Mouse (Mus musculus) midbrain, embryonic 14.5 days (tissue): ENCODE data around the gene Arap2. TPM values are rescaled to one million over a fixed set of nuclear protein-coding genes. Genes with fewer than 3 reads are reported as not detected.
"Not testable (repeated sequence)": the region's sequence is repeated elsewhere in the genome, so short reads cannot be mapped to it uniquely, and the experiment has no call there.

Experiments used
- ATAC-seq: fragments of 200-750 bp; cut with Nextera tagmentation; 2 replicates; pipeline ENCODE4 v1.8.0; 2017; ENCODE audit warnings: moderate number of reproducible peaks, moderate library complexity; ENCODE audit not compliant: low FRiP score, low TSS enrichment
- DNase-seq: peaks from one replicate; pipeline ENCODE4 v3.0.0-alpha.2; 2015
- H3K27ac ChIP-seq: fragments of 300-500 bp; sonication (generic); replicated peaks from 2 replicates; pipeline ENCODE4 v1.5.1; 2014; ENCODE audit warnings: mild to moderate bottlenecking, low read depth, low read length, moderate library complexity
- H3K27me3 ChIP-seq: fragments of 300-500 bp; sonication (generic); 2 replicates; pipeline ENCODE4 v1.6.1; 2014; ENCODE audit warnings: low read length, control low read depth, mixed read lengths; ENCODE audit not compliant: control insufficient read depth, insufficient read depth
- H3K36me3 ChIP-seq: fragments of 300-500 bp; sonication (generic); 2 replicates; pipeline ENCODE4 v1.6.1; 2014; ENCODE audit warnings: low read length, control low read depth; ENCODE audit not compliant: control insufficient read depth, insufficient read depth
- H3K4me1 ChIP-seq: fragments of 300-500 bp; sonication (generic); 2 replicates; pipeline ENCODE4 v1.6.1; 2014; ENCODE audit warnings: mild to moderate bottlenecking, antibody characterized with exemption, low read length, control low read depth; ENCODE audit not compliant: control insufficient read depth, insufficient read depth
- H3K4me2 ChIP-seq: fragments of 300-500 bp; sonication (generic); 2 replicates; pipeline ENCODE4 v1.6.1; 2014; ENCODE audit warnings: mild to moderate bottlenecking, low read length, moderate library complexity
- H3K4me3 ChIP-seq: fragments of 300-500 bp; sonication (generic); replicated peaks from 2 replicates; pipeline ENCODE4 v1.5.1; 2014; ENCODE audit warnings: low read depth, low read length
- H3K9ac ChIP-seq: fragments of 300-500 bp; sonication (generic); replicated peaks from 2 replicates; pipeline ENCODE4 v1.6.1; 2014; ENCODE audit warnings: mild to moderate bottlenecking, low read length, moderate library complexity
- H3K9me3 ChIP-seq: fragments of 300-500 bp; sonication (generic); 2 replicates; pipeline ENCODE4 v1.6.1; 2016; ENCODE audit warnings: low read length, control low read depth, mixed read lengths; ENCODE audit not compliant: control insufficient read depth
- WGBS: fragments of 180-500 bp; shearing (Covaris S2); extraction: QIAGEN DNeasy Blood & Tissue Kit; methylation state at CpG from one replicate; pipeline ENCODE4 v1.1.7; 2014; 5-methylcytosine and 5-hydroxymethylcytosine counted together
- polyA plus RNA-seq: library from polyadenylated mRNA; unstranded; fragments of >200 nt; fragmentation: Nextera tagmentation; extraction: Ambion mirVana; gene quantifications from 2 replicates; pipeline ENCODE4 v1.2.1, GENCODE M21; 2014

Arap2 gene
- polyA plus RNA-seq, 1 experiment from 2014 or later = 4.2 TPM

DNA sequence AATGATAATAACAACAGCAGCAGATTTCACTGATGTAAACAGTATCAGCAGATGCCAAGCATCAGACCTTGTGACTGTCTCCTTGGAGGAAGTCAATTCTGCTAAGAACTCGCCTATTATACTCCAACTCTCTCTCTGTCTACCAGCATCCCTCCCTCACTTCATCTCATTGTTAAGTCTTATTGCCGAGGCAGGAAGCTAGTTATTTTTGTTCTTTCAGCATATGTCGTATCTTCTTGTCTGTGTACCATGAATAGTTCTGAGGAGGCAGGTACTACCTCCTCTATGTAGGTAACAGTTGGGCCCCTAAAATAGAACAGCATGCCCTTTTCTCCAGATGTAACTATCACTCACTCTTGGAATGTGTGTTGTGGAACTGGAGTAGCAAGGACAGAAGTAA is 13.0 kb downstream of the Arap2 start:
- no peak overlapping the region for H3K4me2 ChIP-seq
- no peaks in the 10 kb centered on the region for H3K27me3 ChIP-seq
- no peak overlapping the region for H3K4me3 ChIP-seq
- H3K4me1 ChIP-seq = no peaks in the 10 kb centered on the region
- H3K9ac ChIP-seq = no peak overlapping the region
- H3K36me3 ChIP-seq = no peaks in the 10 kb centered on the region
- DNase-seq = no peak
- H3K27ac ChIP-seq = no peak overlapping the region
- 84% methylated on average over 3 of the region's 3 CpGs for WGBS
- ATAC-seq = no peak
- H3K9me3 ChIP-seq = no peaks in the 10 kb centered on the region

DNA sequence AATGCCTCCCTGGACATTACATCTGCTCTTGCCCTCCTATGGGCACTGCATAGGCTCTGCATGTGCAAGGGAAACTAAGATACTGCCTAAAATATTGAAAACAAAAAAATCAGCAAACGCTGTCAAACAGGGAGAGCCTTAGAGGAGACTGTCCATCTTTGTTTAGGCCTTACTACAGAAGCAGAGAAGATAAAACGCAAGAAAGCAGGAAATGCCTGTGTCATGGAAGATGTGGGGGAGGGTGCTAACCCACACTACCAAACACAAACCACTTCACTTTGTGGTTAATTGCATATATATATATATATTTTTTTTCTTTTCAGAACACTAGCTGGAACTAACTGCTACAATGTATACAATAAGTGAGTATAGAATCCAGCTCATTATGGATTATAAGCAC is 14.3 kb downstream of the Arap2 start:
- H3K4me2 ChIP-seq = no peak overlapping the region
- H3K4me1 ChIP-seq = no peaks in the 10 kb centered on the region
- H3K9me3 ChIP-seq = no peaks in the 10 kb centered on the region
- no peak overlapping the region for H3K4me3 ChIP-seq
- no peak overlapping the region for H3K9ac ChIP-seq
- ATAC-seq (no peak), DNase-seq (no peak)
- no peak overlapping the region for H3K27ac ChIP-seq
- H3K27me3 ChIP-seq = no peaks in the 10 kb centered on the region
- WGBS = 37% methylated on average over 2 of the region's 2 CpGs
- no peaks in the 10 kb centered on the region for H3K36me3 ChIP-seq

DNA sequence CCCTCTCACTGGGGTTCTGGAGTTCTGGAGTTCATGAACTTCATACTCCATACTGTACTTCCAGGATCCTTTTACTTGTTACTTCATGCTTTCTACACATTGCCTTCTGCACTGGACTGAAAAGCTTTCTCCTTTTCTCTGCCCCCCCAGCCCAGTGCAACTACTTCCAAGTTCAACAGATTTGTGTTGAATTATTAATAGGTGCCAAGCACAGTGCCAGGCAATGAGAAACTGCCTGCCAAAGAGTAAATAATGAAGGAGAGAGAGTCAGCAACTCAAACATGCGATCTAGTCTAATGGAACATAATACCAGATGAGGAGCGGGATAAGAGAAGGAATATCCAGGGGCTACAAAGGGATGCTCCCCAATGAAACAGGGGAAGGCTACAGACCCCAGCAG is 17.8 kb downstream of the Arap2 start:
- ATAC-seq = no peak
- no peak overlapping the region for H3K27ac ChIP-seq
- no peaks in the 10 kb centered on the region for H3K27me3 ChIP-seq

DNA sequence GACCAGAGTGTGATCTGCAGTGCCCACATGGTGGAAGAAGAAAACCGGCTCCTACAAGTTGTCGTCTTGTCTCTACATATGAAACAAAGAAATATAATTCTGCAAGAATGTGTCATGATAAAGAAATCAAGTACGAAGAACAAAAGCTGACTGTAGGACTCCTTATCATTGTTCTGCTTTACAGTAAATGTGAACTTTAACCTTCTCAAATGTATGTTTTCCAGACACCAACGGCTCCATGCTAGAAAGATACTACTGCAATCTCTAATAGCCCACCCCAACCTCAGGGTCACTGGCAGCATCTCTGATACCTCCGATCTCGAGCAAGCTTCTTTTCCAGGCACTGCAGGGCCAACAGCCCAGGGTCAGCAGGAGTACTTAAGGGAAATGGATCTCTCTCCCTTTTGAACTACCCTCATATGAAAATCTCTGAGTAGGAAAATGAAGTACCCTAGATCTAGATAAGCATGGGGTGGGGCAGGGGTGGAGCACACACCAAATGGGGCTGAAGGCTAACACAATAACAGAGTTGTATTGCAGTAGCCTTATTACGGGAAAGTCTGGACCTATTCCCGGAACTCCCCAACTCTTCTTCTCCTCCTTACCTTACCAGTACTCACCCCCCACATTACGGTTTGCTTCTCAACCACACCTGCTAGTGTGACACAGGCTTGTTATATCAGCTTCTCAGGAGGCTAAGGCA is 22.6 kb downstream of the Arap2 start:
- Histone ChIP-seq H3K9ac (no peak overlapping the region), H3K27me3 (no peaks in the 10 kb centered on the region), H3K36me3 (no peaks in the 10 kb centered on the region), H3K9me3 (no peaks in the 10 kb centered on the region), H3K4me1 (no peaks in the 10 kb centered on the region), H3K4me2 (no peak overlapping the region), H3K4me3 (no peak overlapping the region), H3K27ac (no peak overlapping the region)
- ATAC-seq = no peak
- DNase-seq = no peak
- 93% methylated on average over 9 of the region's 9 CpGs for WGBS

More for the DNA sequence above, 17.8 kb downstream of the Arap2 start:
- 92% methylated on average over 2 of the region's 2 CpGs for WGBS
- no peak for DNase-seq
- Histone ChIP-seq H3K36me3 (no peaks in the 10 kb centered on the region), H3K4me3 (no peak overlapping the region), H3K4me2 (no peak overlapping the region), H3K9me3 (no peaks in the 10 kb centered on the region), H3K9ac (no peak overlapping the region), H3K4me1 (no peaks in the 10 kb centered on the region)

DNA sequence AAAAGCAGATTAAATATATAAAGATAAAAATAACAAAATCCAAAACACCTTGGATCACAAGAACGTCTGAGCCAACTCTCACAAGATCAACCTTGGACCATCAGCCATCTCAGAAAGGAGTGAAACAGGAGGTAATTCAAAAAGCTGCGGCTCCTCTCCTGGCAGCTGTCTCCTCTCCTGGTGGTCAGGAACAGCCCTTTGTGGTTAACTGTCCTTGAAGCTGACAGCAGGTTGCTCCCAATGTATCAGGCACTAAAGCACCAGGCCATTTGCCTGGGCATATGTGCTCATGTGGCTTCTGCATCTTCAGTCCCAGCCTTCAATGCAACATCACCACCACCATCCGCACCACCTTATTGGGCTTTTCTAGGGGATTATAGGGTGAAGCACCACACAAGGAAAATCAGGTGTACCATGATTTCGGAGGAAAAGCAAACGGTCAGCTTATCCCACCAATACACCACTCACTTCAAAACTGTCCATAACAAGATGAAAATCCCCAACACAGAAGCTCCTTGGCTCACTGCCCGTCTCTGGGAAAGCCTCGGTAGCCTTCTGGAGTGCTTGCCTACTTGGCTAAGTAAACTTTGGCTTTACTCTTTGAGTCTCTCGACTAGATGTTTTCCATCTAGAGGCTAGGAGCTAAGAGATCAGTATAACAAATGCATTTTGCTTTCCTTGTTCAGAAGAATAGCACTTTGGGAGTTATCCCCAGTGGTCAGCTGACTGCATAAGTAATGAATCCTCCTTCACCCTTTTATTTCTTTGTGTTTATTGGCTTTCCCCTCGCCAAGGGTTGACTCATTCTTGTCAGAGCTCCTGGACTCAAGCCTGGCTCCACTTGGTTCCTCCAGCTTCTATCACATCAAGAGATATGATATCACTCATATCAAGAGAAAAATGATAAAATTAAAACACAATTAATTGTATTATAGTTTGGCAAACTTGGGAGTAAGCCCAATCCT is 26.2 kb downstream of the Arap2 start:
- Histone ChIP-seq H3K4me1 (no peaks in the 10 kb centered on the region), H3K4me3 (no peak overlapping the region), H3K27ac (no peak overlapping the region), H3K27me3 (no peaks in the 10 kb centered on the region), H3K9me3 (no peaks in the 10 kb centered on the region), H3K36me3 (no peaks in the 10 kb centered on the region), H3K9ac (no peak overlapping the region), H3K4me2 (no peak overlapping the region)
- DNase-seq (no peak), ATAC-seq (no peak)
- WGBS = 80% methylated on average over 9 of the region's 9 CpGs

DNA sequence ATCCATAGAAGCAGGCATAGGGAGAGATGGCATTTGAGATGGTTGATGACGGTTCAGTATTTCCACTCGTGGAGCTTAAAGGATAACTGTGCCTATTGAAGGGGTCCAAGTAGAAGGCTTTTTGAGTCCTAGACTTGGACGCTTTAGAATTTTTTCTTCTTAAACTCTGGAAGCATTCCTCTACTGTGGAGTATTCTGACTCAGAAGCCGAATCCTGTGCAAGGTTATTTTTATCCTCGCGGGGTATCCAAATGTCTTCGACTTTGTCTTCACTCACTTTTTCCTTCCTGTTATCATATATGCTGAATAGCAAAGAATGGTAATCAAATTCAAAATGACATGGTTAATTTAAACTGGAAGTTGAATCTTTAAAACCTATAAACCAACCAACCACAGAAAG is 35.4 kb downstream of the Arap2 start:
- not testable (repeated sequence) for DNase-seq, H3K9ac ChIP-seq, H3K9me3 ChIP-seq, ATAC-seq, H3K36me3 ChIP-seq, H3K4me2 ChIP-seq, H3K4me1 ChIP-seq, H3K27ac ChIP-seq, H3K4me3 ChIP-seq, H3K27me3 ChIP-seq
- WGBS = 94% methylated on average over 7 of the region's 7 CpGs

DNA sequence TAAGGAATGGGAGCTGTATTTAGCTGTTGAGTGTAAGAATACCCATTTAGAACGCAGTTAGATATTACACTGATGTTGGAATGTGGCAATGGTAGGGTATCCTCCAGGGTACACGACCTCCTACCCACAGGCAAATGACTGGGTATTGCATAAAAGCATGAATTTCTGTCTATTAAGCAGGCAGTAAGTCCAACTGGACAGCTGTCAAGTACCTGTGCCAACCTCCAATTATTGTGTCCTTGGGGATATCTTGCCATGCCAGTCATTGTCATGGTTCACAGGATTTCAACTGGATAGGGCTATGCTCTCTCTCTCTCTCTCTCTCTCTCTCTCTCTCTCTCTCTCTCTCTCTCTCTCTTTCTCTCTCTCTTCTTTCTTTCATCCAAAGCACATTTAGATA is 40.4 kb downstream of the Arap2 start:
- H3K4me2 ChIP-seq = no peak overlapping the region
- DNase-seq (no peak), ATAC-seq (no peak)
- no peaks in the 10 kb centered on the region for H3K27me3 ChIP-seq
- 78% methylated on average over 2 of the region's 2 CpGs for WGBS
- no peak overlapping the region for H3K9ac ChIP-seq
- H3K4me3 ChIP-seq = no peak overlapping the region
- no peaks in the 10 kb centered on the region for H3K4me1 ChIP-seq
- H3K9me3 ChIP-seq = no peaks in the 10 kb centered on the region
- H3K36me3 ChIP-seq = no peaks in the 10 kb centered on the region
- H3K27ac ChIP-seq = no peak overlapping the region

DNA sequence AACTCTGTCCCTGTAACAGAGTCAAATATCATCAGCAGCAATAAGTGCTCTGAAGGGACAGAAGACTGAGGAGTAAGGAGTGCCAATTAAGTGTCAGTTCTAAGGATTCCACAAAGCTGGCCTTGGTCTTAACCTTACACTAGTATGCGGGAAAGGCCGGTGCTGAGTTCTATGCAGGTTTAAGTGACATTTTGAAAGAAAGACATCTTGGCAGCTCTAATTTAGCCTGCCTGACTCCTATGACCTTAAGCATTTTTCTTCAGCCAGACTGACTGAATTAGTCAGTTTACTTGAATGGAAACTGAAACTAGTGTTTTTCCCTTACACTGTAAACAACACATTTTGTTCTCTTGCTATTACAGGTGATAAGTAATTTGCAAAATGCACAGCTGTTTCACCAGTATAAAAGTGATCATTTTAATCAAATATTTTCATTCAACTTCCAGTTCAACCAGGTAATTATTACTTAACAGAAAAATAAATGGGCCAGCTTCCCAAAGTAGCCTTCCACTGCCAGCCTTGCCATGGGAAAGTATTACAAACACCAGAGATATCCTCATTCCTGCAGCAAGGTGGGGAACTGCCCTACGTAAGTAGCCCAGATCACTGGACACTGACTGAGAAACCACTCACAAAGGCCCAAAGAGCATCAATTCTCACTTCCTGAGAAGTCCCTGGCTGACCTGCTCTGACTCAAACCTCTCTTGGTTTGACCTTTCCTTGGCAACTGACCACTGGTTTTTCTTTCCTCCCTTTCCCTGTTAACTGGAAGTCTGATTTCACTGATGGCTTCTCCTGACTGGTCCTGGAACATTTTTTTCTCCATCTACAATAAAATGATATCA is 42.5 kb downstream of the Arap2 start:
- no peak overlapping the region for H3K9ac ChIP-seq
- no peak overlapping the region for H3K4me2 ChIP-seq
- DNase-seq (no peak), ATAC-seq (no peak)
- no peaks in the 10 kb centered on the region for H3K4me1 ChIP-seq
- no peaks in the 10 kb centered on the region for H3K36me3 ChIP-seq
- WGBS = 79% methylated on average over 3 of the region's 3 CpGs
- no peak overlapping the region for H3K4me3 ChIP-seq
- H3K27me3 ChIP-seq = no peaks in the 10 kb centered on the region
- H3K27ac ChIP-seq = no peak overlapping the region
- no peaks in the 10 kb centered on the region for H3K9me3 ChIP-seq
